Mouse (Mus musculus) layer of hippocampus, adult 18-20 months (tissue): ENCODE results near the gene H2al1k. TPM values are rescaled to one million over a fixed set of nuclear protein-coding genes. Genes with fewer than 3 reads are reported as not detected.
"Not testable (repeated sequence)": the region's sequence is repeated elsewhere in the genome, so short reads cannot be mapped to it uniquely, and the experiment has no call there.

Experiments
- DNase-seq, 2 experiments: peaks; one replicate each; pipeline ENCODE4 v3.0.0; 2022; ENCODE audit warnings: low spot score in 2 of 2
- long read RNA-seq: library from polyadenylated mRNA; stranded (forward); transcript quantifications from one replicate; pipeline ENCODE4 v2.0.0, GENCODE M21; 2021
- total RNA-seq, 2 experiments: library from RNA; stranded (reverse); gene quantifications; 2 replicates each; pipeline ENCODE4 v1.2.3; 2021

Gene H2al1k
- total RNA-seq, result not detected
- long read RNA-seq, result 0 reads

- not testable (repeated sequence) for DNase-seq
These were observed at the start of gene H2al1k for GRCm38 (mm10) chrX:9350327-9350726. Gene H2al1k (plus strand): TSS chrX:9350627.

GRCm38 (mm10) chrX:9302791-9303190, 47.6 kb upstream of the H2al1k start:
- DNase-seq, result no peak

GRCm38 (mm10) chrX:9303455-9303854, 47.0 kb upstream of the H2al1k start:
- no peak for DNase-seq

GRCm38 (mm10) chrX:9316457-9316856, 34.0 kb upstream of the H2al1k start:
- not testable (repeated sequence) for DNase-seq

GRCm38 (mm10) chrX:9327954-9328353, 22.5 kb upstream of the H2al1k start:
- not testable (repeated sequence) for DNase-seq

GRCm38 (mm10) chrX:9332366-9332962, 18.0 kb upstream of the H2al1k start:
- not testable (repeated sequence) for DNase-seq

- peak; percentile 5 to 8 for DNase-seq
These were observed 17.4 kb upstream of the H2al1k start for GRCm38 (mm10) chrX:9333035-9333434.

GRCm38 (mm10) chrX:9334996-9335395, 15.4 kb upstream of the H2al1k start:
- not testable (repeated sequence) for DNase-seq

- DNase-seq, result peak in 1 of 2 experiments; percentile 19
These were observed 23.6 kb downstream of the H2al1k start for GRCm38 (mm10) chrX:9374012-9374411.

GRCm38 (mm10) chrX:9375927-9376326, 25.5 kb downstream of the H2al1k start:
- DNase-seq, result not testable (repeated sequence)

Other genes with a start within 250 kb of the H2al1k start
- not detected for gene 4930402K13Rik, start 246.1 kb upstream of the H2al1k start, total RNA-seq
- gene Lancl3, start 150.7 kb upstream of the H2al1k start, total RNA-seq, result 1 to 10 TPM; 4.8 to 6.9 TPM
- not detected for gene Gm14862, start 93.7 kb upstream of the H2al1k start, total RNA-seq
- gene Xk, start 77.9 kb upstream of the H2al1k start, total RNA-seq, result 10 to 100 TPM; 12.9 to 17.9 TPM
- gene H2al1m, start 66.9 kb upstream of the H2al1k start, total RNA-seq, result not detected
- gene Cybb, start 137.1 kb downstream of the H2al1k start, total RNA-seq, result under 1 TPM; 0.42 to 0.48 TPM
- gene H2al1o, start 221.8 kb downstream of the H2al1k start, total RNA-seq, result not detected